Mouse (Mus musculus): ENCODE data around the gene Zmiz2. TPM values are rescaled to one million over a fixed set of nuclear protein-coding genes. Genes with fewer than 3 reads are reported as not detected.

Zmiz2 gene
- polyA plus RNA-seq, 1 experiment from 2014 or later, result 6.7 TPM

DNA sequence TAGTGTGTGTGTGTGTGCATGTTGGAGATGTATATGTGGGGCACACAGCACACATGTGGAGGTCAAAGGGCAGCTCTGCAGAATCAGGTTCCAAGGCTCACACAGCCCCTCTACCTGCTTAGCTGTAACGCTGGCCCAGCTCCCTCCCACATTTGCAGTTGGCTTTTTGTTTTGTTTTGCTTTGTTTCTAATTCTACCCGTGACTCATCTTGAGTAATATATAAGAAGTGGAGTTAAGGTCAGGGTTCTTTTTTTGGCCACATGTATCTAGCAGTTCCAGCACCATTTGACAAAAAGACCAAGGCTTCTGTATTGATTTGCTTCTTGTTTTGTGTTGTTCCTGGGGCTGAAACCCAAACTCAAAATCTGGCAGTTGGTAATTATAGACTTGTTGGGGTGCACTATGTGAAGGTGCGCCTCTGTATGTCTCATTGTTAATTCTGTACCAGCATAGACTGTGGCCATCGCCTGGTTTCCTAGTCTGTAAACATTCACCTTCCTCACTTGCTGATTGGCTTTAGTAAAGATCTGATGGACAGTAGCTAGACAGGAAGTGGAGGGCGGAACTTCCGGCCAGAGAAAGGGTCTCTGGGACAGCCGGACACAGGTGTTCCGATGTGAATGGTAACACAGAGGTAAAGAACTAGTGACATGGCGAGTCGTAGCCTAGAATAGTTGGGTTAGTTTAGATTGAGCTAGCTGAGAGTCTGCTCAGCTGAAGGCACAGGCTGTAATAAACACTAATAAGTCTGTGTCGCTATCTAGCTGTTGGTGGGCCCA is 17.3 kb upstream of the Zmiz2 start:
- Histone ChIP-seq H3K4me1 (no peaks in the 10 kb centered on the region), H3K9me3 (replicated peaks) (no peaks in the 10 kb centered on the region), H3K27me3 (replicated peaks) (no peaks in the 10 kb centered on the region), H3K4me3 (no peak overlapping the region), H3K9ac (no peak overlapping the region), H3K36me3 (no peaks in the 10 kb centered on the region), H3K4me2 (no peak overlapping the region), H3K27ac (no peak overlapping the region)
- no peak for ATAC-seq
- WGBS (ENCODE audit: insufficient replicate concordance), result 69% methylated on average over 11 of the region's 11 CpGs

DNA sequence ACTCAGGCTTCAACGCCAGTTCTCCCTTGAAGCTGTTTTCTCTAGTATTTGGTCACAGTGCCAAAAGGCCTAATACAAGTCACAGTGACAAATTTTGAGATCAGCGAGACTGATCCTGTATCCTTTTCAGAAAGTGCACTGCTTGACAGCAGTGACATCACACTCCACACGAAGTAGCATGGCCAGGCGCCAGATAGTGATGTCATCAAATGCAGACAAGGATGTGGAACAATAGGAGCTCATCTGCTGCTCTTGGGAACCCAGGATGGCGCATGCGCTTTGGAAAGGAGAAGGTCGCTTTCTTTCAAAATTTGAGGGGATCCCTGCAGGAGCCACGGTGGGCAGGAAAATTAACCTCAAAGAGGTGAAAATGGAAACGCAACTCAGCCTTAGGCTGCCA is 16.1 kb upstream of the Zmiz2 start:
- Histone ChIP-seq H3K9me3 (replicated peaks) (no peaks in the 10 kb centered on the region), H3K36me3 (no peaks in the 10 kb centered on the region), H3K9ac (no peak overlapping the region), H3K4me2 (no peak overlapping the region), H3K4me1 (no peaks in the 10 kb centered on the region), H3K4me3 (no peak overlapping the region), H3K27me3 (replicated peaks) (no peaks in the 10 kb centered on the region), H3K27ac (no peak overlapping the region)
- WGBS (ENCODE audit: insufficient replicate concordance), result 82% methylated on average over 9 of the region's 9 CpGs
- no peak for ATAC-seq

DNA sequence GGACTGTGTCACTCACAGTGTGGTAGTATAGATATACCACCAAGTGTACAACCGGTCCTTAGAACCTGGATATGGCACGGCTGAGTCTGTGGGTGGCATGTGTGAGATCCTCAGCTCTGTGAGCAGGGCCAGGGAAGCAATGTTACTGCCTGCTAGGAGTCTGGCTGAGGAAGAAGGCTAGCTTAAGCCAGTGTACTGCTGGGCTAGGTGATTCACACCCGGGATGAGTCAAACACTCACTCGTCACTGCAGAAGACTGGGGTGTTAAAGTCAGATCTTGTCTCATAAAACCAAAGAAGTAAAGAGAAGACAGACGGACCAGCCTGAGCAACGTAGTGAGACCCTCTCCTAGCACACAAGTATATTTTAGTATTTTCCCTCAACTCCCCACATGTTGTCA is 8.0 kb upstream of the Zmiz2 start:
- Histone ChIP-seq H3K36me3 (no peaks in the 10 kb centered on the region), H3K9ac (no peak overlapping the region), H3K9me3 (replicated peaks) (no peaks in the 10 kb centered on the region), H3K4me1 (no peaks in the 10 kb centered on the region), H3K27me3 (replicated peaks) (no peaks in the 10 kb centered on the region), H3K4me2 (no peak overlapping the region), H3K4me3 (no peak overlapping the region), H3K27ac (no peak overlapping the region)
- 72% methylated on average over 6 of the region's 6 CpGs for WGBS (ENCODE audit: insufficient replicate concordance)
- ATAC-seq, result no peak

- no peak for ATAC-seq
- H3K36me3 ChIP-seq, result peaks cover 12% of the 10 kb centered on the region
- no peaks in the 10 kb centered on the region for H3K9me3 ChIP-seq (replicated peaks)
- H3K27me3 ChIP-seq (replicated peaks), result no peaks in the 10 kb centered on the region
- peak overlapping the region; percentile 90 for H3K27ac ChIP-seq
- WGBS (ENCODE audit: insufficient replicate concordance), result 80% methylated on average over 6 of the region's 6 CpGs
- H3K4me2 ChIP-seq, result peak overlapping the region; percentile 96
- H3K4me1 ChIP-seq, result peaks cover 41% of the 10 kb centered on the region
- H3K4me3 ChIP-seq, result peak overlapping the region; percentile 91
- H3K9ac ChIP-seq, result peak overlapping the region; percentile 89
These were observed 648 bp upstream of the Zmiz2 start for GRCm38 (mm10) chr11:6388126-6388725.

GRCm38 (mm10) chr11:6389483-6389921 is 628 bp downstream of the Zmiz2 start:
- Histone ChIP-seq H3K4me2 (peak overlapping the region; percentile 96), H3K4me3 (peak overlapping the region; percentile 91), H3K9me3 (replicated peaks) (no peaks in the 10 kb centered on the region), H3K4me1 (peaks cover 41% of the 10 kb centered on the region), H3K27ac (peak overlapping the region; percentile 90), H3K36me3 (peaks cover 23% of the 10 kb centered on the region), H3K27me3 (replicated peaks) (no peaks in the 10 kb centered on the region), H3K9ac (peak overlapping the region; percentile 89)
- WGBS (ENCODE audit: insufficient replicate concordance), result under 1% methylated on average over 25 of the region's 43 CpGs
- ATAC-seq, result peak; percentile 7; the same call in 1 of the 2 replicates

GRCm38 (mm10) chr11:6390376-6391053 is 1.6 kb downstream of the Zmiz2 start:
- 0 out of 2 replicates have a peak overlapping the region, but pooled peaks have one; percentile 90 for H3K27ac ChIP-seq

DNA sequence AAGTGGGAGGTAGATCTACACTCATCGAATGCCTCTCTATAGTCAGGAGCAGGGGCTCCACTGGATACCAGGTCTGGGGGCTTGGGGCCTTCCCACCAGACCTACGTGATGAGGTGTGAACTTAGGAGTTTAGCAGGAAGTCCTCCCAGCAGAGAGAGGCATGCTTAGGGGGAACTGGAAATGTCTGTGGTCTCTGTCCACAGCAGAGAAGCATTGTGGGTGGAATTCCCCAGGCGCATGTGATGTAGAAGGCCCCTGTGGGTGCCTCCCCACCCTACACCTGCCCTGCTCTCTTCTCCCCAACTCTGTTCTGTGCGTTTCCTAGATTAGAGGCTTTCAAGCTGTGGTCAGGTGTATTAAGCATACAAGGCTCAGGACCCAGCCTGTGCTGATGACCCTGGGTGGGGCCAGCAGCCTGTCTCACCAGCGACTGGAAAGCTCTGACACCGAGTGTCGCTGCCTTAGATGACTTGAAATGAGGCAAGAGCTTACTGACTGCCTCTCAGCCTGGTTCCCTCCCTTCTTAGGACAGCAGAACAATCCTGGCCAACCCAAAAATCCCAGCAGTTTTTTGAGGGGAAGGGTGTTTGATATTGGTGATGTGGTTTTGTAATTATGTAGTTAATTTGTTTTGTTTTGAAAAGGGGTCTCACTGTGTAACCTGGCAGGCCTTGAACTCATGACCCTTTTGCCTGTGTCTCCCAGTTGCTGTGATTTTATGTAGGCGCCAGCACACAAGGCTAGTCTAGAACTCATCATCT is 2.8 kb downstream of the Zmiz2 start:
- Histone ChIP-seq H3K36me3 (peaks cover 45% of the 10 kb centered on the region), H3K27me3 (replicated peaks) (no peaks in the 10 kb centered on the region), H3K4me3 (no peak overlapping the region), H3K27ac (no peak overlapping the region), H3K4me2 (no peak overlapping the region), H3K9ac (peak overlapping the region; percentile 39), H3K4me1 (peaks cover 41% of the 10 kb centered on the region), H3K9me3 (replicated peaks) (no peaks in the 10 kb centered on the region)
- WGBS (ENCODE audit: insufficient replicate concordance), result 69% methylated on average over 8 of the region's 8 CpGs
- ATAC-seq, result no peak

More at GRCm38 (mm10) chr11:6390376-6391053, 1.6 kb downstream of the Zmiz2 start:
- ATAC-seq, result no peak
- Histone ChIP-seq H3K9me3 (replicated peaks) (no peaks in the 10 kb centered on the region), H3K4me1 (peaks cover 41% of the 10 kb centered on the region), H3K9ac (peak overlapping the region; percentile 89), H3K36me3 (peaks cover 34% of the 10 kb centered on the region), H3K4me2 (peak overlapping the region; percentile 96), H3K27me3 (replicated peaks) (no peaks in the 10 kb centered on the region), H3K4me3 (peak overlapping the region; percentile 91)
- 84% methylated on average over 8 of the region's 8 CpGs for WGBS (ENCODE audit: insufficient replicate concordance)

- no peak overlapping the region for H3K4me2 ChIP-seq
- H3K27me3 ChIP-seq (replicated peaks), result no peaks in the 10 kb centered on the region
- peaks cover 41% of the 10 kb centered on the region for H3K4me1 ChIP-seq
- no peak overlapping the region for H3K9ac ChIP-seq
- no peaks in the 10 kb centered on the region for H3K9me3 ChIP-seq (replicated peaks)
- no peak overlapping the region for H3K27ac ChIP-seq
- 38% methylated on average over 6 of the region's 6 CpGs for whole genome bisulfite sequencing (ENCODE audit: insufficient replicate concordance)
- no peak overlapping the region for H3K4me3 ChIP-seq
- ATAC-seq, result no peak
- H3K36me3 ChIP-seq, result peaks cover 57% of the 10 kb centered on the region
These were observed 4.0 kb downstream of the Zmiz2 start for GRCm38 (mm10) chr11:6392857-6393256.

DNA sequence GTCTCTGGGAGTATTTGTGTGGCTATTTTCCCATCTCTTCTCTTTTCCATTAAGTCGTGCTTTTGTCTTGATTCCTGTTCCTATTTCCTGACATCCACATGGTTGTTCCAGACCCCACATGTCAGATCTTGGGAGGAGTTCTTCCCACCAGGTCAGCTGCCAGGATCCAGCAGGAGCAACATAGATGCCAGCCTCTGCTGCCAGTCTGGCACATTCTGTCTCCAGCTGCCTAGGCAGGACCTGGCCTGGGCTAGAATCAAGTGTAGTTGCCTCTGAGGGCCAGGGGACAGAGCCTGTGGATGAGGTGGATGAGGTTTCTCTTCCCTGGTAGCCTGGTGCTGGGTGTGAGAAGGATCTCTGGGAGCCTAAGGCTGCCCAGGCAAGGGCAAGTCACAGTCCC is 5.0 kb downstream of the Zmiz2 start:
- Histone ChIP-seq H3K4me1 (peaks cover 32% of the 10 kb centered on the region), H3K9me3 (replicated peaks) (no peaks in the 10 kb centered on the region), H3K9ac (no peak overlapping the region), H3K4me3 (no peak overlapping the region), H3K27me3 (replicated peaks) (no peaks in the 10 kb centered on the region), H3K4me2 (no peak overlapping the region), H3K36me3 (peaks cover 67% of the 10 kb centered on the region), H3K27ac (no peak overlapping the region)
- 63% methylated on average over 1 of the region's 1 CpGs for WGBS (ENCODE audit: insufficient replicate concordance)
- no peak for ATAC-seq

DNA sequence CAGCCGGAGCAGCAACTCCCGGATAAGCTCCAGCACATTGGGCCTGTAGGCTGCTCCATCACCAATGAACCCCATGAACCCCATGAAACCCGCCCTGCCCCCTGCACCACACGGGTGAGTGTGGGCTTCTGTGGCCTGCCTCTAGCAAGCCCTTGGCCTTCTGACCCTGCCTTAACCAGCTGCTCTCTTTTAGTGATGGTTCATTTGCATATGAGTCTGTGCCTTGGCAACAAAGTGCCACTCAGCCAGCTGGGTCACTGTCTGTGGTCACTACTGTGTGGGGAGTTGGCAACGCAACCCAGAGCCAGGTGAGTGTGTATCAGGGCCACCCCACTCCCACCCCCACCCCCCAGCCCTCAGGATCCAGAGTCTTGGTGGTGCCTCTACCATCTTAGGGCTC is 6.7 kb downstream of the Zmiz2 start:
- ATAC-seq, result no peak
- Histone ChIP-seq H3K9ac (no peak overlapping the region), H3K27me3 (replicated peaks) (no peaks in the 10 kb centered on the region), H3K9me3 (replicated peaks) (no peaks in the 10 kb centered on the region), H3K36me3 (peaks cover 80% of the 10 kb centered on the region), H3K27ac (no peak overlapping the region), H3K4me3 (no peak overlapping the region), H3K4me2 (no peak overlapping the region), H3K4me1 (peaks cover 22% of the 10 kb centered on the region)
- WGBS (ENCODE audit: insufficient replicate concordance), result 77% methylated on average over 5 of the region's 5 CpGs

- H3K36me3 ChIP-seq, result peaks cover 96% of the 10 kb centered on the region
- no peaks in the 10 kb centered on the region for H3K27me3 ChIP-seq (replicated peaks)
- no peak for ATAC-seq
- H3K4me3 ChIP-seq, result no peak overlapping the region
- H3K9me3 ChIP-seq (replicated peaks), result no peaks in the 10 kb centered on the region
- H3K9ac ChIP-seq, result no peak overlapping the region
- H3K4me1 ChIP-seq, result no peaks in the 10 kb centered on the region
- no peak overlapping the region for H3K27ac ChIP-seq
- no peak overlapping the region for H3K4me2 ChIP-seq
- WGBS (ENCODE audit: insufficient replicate concordance), result 88% methylated on average over 10 of the region's 10 CpGs
These were observed 9.3 kb downstream of the Zmiz2 start for GRCm38 (mm10) chr11:6398141-6398540.

Measured in liver, embryonic 12.5 days (tissue).